Mouse (Mus musculus): ENCODE data around the gene Ccdc103. TPM values are rescaled to one million over a fixed set of nuclear protein-coding genes. Genes with fewer than 3 reads are reported as not detected.

Gene Ccdc103
- total RNA-seq (2021), result 1 to 10 TPM; 1.5 to 2.2 TPM
- long read RNA-seq, result 0 reads

GRCm38 (mm10) chr11:102880585-102881313, at the start of gene Ccdc103, which contains the start of gene Eftud2:
Gene Ccdc103, plus strand, starts transcription at chr11:102881204.
Gene Eftud2, minus strand, starts transcription at chr11:102880985.
- DNase-seq (ENCODE audit: low spot score in 2 of 2), result peak; percentile 90 to 97

- DNase-seq (ENCODE audit: low spot score in 2 of 2), result no peak
These were observed 48.2 kb upstream of the Ccdc103 start for GRCm38 (mm10) chr11:102832700-102833297.

- no peak for DNase-seq (ENCODE audit: low spot score in 2 of 2)
These were observed 46.8 kb upstream of the Ccdc103 start for GRCm38 (mm10) chr11:102834219-102834618.

- DNase-seq (ENCODE audit: low spot score in 2 of 2), result no peak
These were observed 45.5 kb upstream of the Ccdc103 start, which contains the start of gene Higd1b for GRCm38 (mm10) chr11:102835549-102835948. Gene Higd1b, plus strand, starts transcription at chr11:102835849.

- no peak for DNase-seq (ENCODE audit: low spot score in 2 of 2)
These were observed 44.9 kb upstream of the Ccdc103 start for GRCm38 (mm10) chr11:102836146-102836545.

- no peak for DNase-seq (ENCODE audit: low spot score in 2 of 2)
These were observed 43.6 kb upstream of the Ccdc103 start for GRCm38 (mm10) chr11:102837385-102837784.

- no peak for DNase-seq (ENCODE audit: low spot score in 2 of 2)
These were observed 42.9 kb upstream of the Ccdc103 start for GRCm38 (mm10) chr11:102838126-102838525.

- no peak for DNase-seq (ENCODE audit: low spot score in 2 of 2)
These were observed 42.3 kb upstream of the Ccdc103 start for GRCm38 (mm10) chr11:102838616-102839150.

- DNase-seq (ENCODE audit: low spot score in 2 of 2), result no peak
These were observed 35.1 kb upstream of the Ccdc103 start for GRCm38 (mm10) chr11:102845926-102846325.

- no peak for DNase-seq (ENCODE audit: low spot score in 2 of 2)
These were observed 29.1 kb upstream of the Ccdc103 start for GRCm38 (mm10) chr11:102851883-102852282.

- no peak for DNase-seq (ENCODE audit: low spot score in 2 of 2)
These were observed 27.2 kb upstream of the Ccdc103 start for GRCm38 (mm10) chr11:102853760-102854159.

GRCm38 (mm10) chr11:102855941-102856340, 25.1 kb upstream of the Ccdc103 start:
- no peak for DNase-seq (ENCODE audit: low spot score in 2 of 2)

- no peak for DNase-seq (ENCODE audit: low spot score in 2 of 2)
These were observed 22.1 kb upstream of the Ccdc103 start for GRCm38 (mm10) chr11:102858951-102859350.

GRCm38 (mm10) chr11:102859933-102860332, 21.1 kb upstream of the Ccdc103 start:
- DNase-seq (ENCODE audit: low spot score in 2 of 2), result no peak

- peak in 1 of 2 experiments; percentile 80 for DNase-seq (ENCODE audit: low spot score in 2 of 2)
These were observed 16.7 kb upstream of the Ccdc103 start for GRCm38 (mm10) chr11:102864272-102864671.

- DNase-seq (ENCODE audit: low spot score in 2 of 2), result peak; percentile 69 to 88
These were observed 6.1 kb upstream of the Ccdc103 start for GRCm38 (mm10) chr11:102874801-102875334.

GRCm38 (mm10) chr11:102879558-102879957, 1.4 kb upstream of the Ccdc103 start:
- no peak for DNase-seq (ENCODE audit: low spot score in 2 of 2)

GRCm38 (mm10) chr11:102881314-102882198, 552 bp downstream of the Ccdc103 start:
- peak in 1 of 2 experiments; percentile 30 for DNase-seq (ENCODE audit: low spot score in 2 of 2)

GRCm38 (mm10) chr11:102884616-102885219, 3.7 kb downstream of the Ccdc103 start, which contains the start of gene Fam187a:
Gene Fam187a, plus strand, starts transcription at chr11:102885169.
- DNase-seq (ENCODE audit: low spot score in 2 of 2), result no peak

GRCm38 (mm10) chr11:102887433-102887832, 6.4 kb downstream of the Ccdc103 start:
- DNase-seq (ENCODE audit: low spot score in 2 of 2), result no peak

Data from layer of hippocampus, adult 18-20 months (tissue).